9 mouse cellular contexts compared by ENCODE assay signal in genomic region chr16:18052731-18053202, GRCm38 (mm10). TPM values are rescaled to one million over a fixed set of nuclear protein-coding genes. Genes with fewer than 3 reads are reported as not detected.
A peak's percentile ranks its signal among the peaks of the same experiment; 100 is the strongest.
DNase-seq lines count a peak whose midpoint lies in the region; ATAC-seq and TF ChIP-seq lines count a peak whose summit lies in the region.
"Had no signal": no experiment of that assay in that cellular context is flagged by ENCODE, and none has a peak within 500 bp of the region (broad histone marks: within the 10 kb centered on the region; RNA-seq: fewer than 3 reads in every experiment).

Gene Dgcr6, plus strand, starts transcription at chr16:18052860.

- 12% methylated on average over 11 of the region's 11 CpGs for WGBS in heart, embryonic 12.5 days
- WGBS in kidney, embryonic 16.5 days: 6% methylated on average over 11 of the region's 11 CpGs
- 14% methylated on average over 11 of the region's 11 CpGs for WGBS in stomach, embryonic 14.5 days

- no peak within 1 kb of the TSS for H3K9ac ChIP-seq in heart, embryonic 12.5 days
- H3K9ac ChIP-seq in kidney, embryonic 16.5 days (replicated peaks; ENCODE audit: low read length): peak within 1 kb of the TSS; percentile 49; the same call in 1 of the 2 replicates
- no peak within 1 kb of the TSS for H3K9ac ChIP-seq in stomach, embryonic 14.5 days (replicated peaks; ENCODE audit: low read depth, low read length)

- peak; percentile 46; the same call in 1 of the 2 replicates for ATAC-seq in heart, embryonic 12.5 days (ENCODE audit: insufficient number of reproducible peaks, low FRiP score)
- ATAC-seq in kidney, embryonic 16.5 days (ENCODE audit: low FRiP score, low TSS enrichment): peak; percentile 90
- ATAC-seq in stomach, embryonic 14.5 days (ENCODE audit: insufficient number of reproducible peaks, insufficient read depth, low FRiP score, low read depth): 0 out of 2 replicates have a peak, but pooled peaks have one; percentile 69

- TF ChIP-seq CTCF in brain, embryonic 14.5 days (IDR thresholded peaks at IDR 0.05; ENCODE audit: borderline replicate concordance, extremely low read depth, insufficient read depth, insufficient read length): peak; percentile 97

- peaks cover 11% of the 10 kb centered on the region for H3K4me1 ChIP-seq in heart, embryonic 12.5 days (replicated peaks)
- H3K4me1 ChIP-seq in kidney, embryonic 16.5 days (ENCODE audit: insufficient read depth, low read length): peaks cover 9% of the 10 kb centered on the region; the same call in 1 of the 2 replicates
- H3K4me1 ChIP-seq in stomach, embryonic 14.5 days (ENCODE audit: control insufficient read depth, insufficient read depth, low read length): no peaks in the 10 kb centered on the region

- H3K4me3 ChIP-seq in heart, embryonic 12.5 days: no peak within 1 kb of the TSS
- 0 out of 2 replicates have a peak within 1 kb of the TSS, but pooled peaks have one; percentile 14 for H3K4me3 ChIP-seq in kidney, embryonic 16.5 days (ENCODE audit: low read length)
- H3K4me3 ChIP-seq in myocyte: no peak within 1 kb of the TSS
- no peak within 1 kb of the TSS for H3K4me3 ChIP-seq in stomach, embryonic 14.5 days (ENCODE audit: low read depth, low read length)
- H3K4me3 ChIP-seq: erythroblast, embryonic 14.5 days had no signal

- H3K27me3 ChIP-seq in heart, embryonic 12.5 days (replicated peaks): peaks cover 13% of the 10 kb centered on the region; the same call in 1 of the 2 replicates
- no peaks in the 10 kb centered on the region for H3K27me3 ChIP-seq in kidney, embryonic 16.5 days (ENCODE audit: insufficient read depth, low read length)
- H3K27me3 ChIP-seq in myocyte (ENCODE audit: control insufficient read depth, insufficient read depth, insufficient read length): peaks cover 26% of the 10 kb centered on the region
- no peaks in the 10 kb centered on the region for H3K27me3 ChIP-seq in stomach, embryonic 14.5 days (ENCODE audit: control insufficient read depth, insufficient read depth, low read length)

- DNase-seq in CD4-positive, CD25-positive, alpha-beta regulatory T cell, adult 2 months (ENCODE audit: low read depth, low spot score): peak; percentile 77
- DNase-seq in brain, embryonic 14.5 days (ENCODE audit: low read depth): peak; percentile 90
- DNase-seq in fibroblast of lung, adult 2 months (ENCODE audit: low read depth): peak; percentile 44
- DNase-seq in liver: peak; percentile 76

- TF ChIP-seq POLR2A in brain, embryonic 14.5 days (IDR thresholded peaks at IDR 0.05; ENCODE audit: borderline replicate concordance, extremely low read depth, insufficient read depth, insufficient read length, poor library complexity, severe bottlenecking): no peak
- TF ChIP-seq POLR2A in myocyte (IDR thresholded peaks at IDR 0.05; ENCODE audit: insufficient read length, low read depth): no peak

- H3K79me2 ChIP-seq in myocyte (ENCODE audit: control insufficient read depth, insufficient read depth): no peaks in the 10 kb centered on the region

- no peak within 1 kb of the TSS for H3K4me2 ChIP-seq in heart, embryonic 12.5 days
- H3K4me2 ChIP-seq in kidney, embryonic 16.5 days (replicated peaks; ENCODE audit: low read depth, low read length): 0 out of 2 replicates have a peak within 1 kb of the TSS, but pooled peaks have one; percentile 16
- no peak within 1 kb of the TSS for H3K4me2 ChIP-seq in myocyte (ENCODE audit: low read depth)
- H3K4me2 ChIP-seq in stomach, embryonic 14.5 days (replicated peaks; ENCODE audit: low read depth, low read length): no peak within 1 kb of the TSS

- H3K36me3 ChIP-seq in heart, embryonic 12.5 days: no peaks in the 10 kb centered on the region
- no peaks in the 10 kb centered on the region for H3K36me3 ChIP-seq in kidney, embryonic 16.5 days (ENCODE audit: insufficient read depth, low read length)
- H3K36me3 ChIP-seq in myocyte (ENCODE audit: control insufficient read depth, insufficient read depth): no peaks in the 10 kb centered on the region
- no peaks in the 10 kb centered on the region for H3K36me3 ChIP-seq in stomach, embryonic 14.5 days (ENCODE audit: control insufficient read depth, insufficient read depth, low read length)

- no peak within 1 kb of the TSS for H3K27ac ChIP-seq in heart, embryonic 12.5 days (ENCODE audit: poor library complexity, severe bottlenecking)
- H3K27ac ChIP-seq in kidney, embryonic 16.5 days (ENCODE audit: low read length): no peak within 1 kb of the TSS
- H3K27ac ChIP-seq in stomach, embryonic 14.5 days (ENCODE audit: low read length): no peak within 1 kb of the TSS

- no peak within 1 kb of the TSS for H3ac ChIP-seq in myocyte (ENCODE audit: control insufficient read depth, insufficient read length)

- no peaks in the 10 kb centered on the region for H3K9me3 ChIP-seq in heart, embryonic 12.5 days (replicated peaks)
- H3K9me3 ChIP-seq in kidney, embryonic 16.5 days (ENCODE audit: low read length): no peaks in the 10 kb centered on the region
- no peaks in the 10 kb centered on the region for H3K9me3 ChIP-seq in stomach, embryonic 14.5 days (ENCODE audit: control insufficient read depth, low read depth, low read length)

TF ChIP-seq in myocyte, 11 proteins besides CTCF, POLR2A, EP300 and RAD21:
- TF ChIP-seq MAX (IDR thresholded peaks at IDR 0.05; ENCODE audit: low read depth) (no peak), E2F4 (IDR thresholded peaks at IDR 0.05; ENCODE audit: insufficient read depth) (no peak), SRF (IDR thresholded peaks at IDR 0.05; ENCODE audit: control insufficient read depth, insufficient read length, low read depth) (no peak), TCF12 (IDR thresholded peaks at IDR 0.05; ENCODE audit: insufficient read depth, poor library complexity, severe bottlenecking) (no peak), MYOD1 (IDR thresholded peaks at IDR 0.05; ENCODE audit: control insufficient read depth in 1 of 3, insufficient read length in 2 of 3, low read depth in 2 of 3) (no peak), USF1 (IDR thresholded peaks at IDR 0.05; ENCODE audit: low read depth) (no peak), POLR2AphosphoS2 (IDR thresholded peaks at IDR 0.05; ENCODE audit: insufficient read length, low read depth) (no peak)
TF ChIP-seq in myocyte: peak in this region for 0.

RNA-seq across cellular contexts. Expression of gene Dgcr6, which starts in this region (rescaled TPM):
- polyA plus RNA-seq in brain, embryonic 14.5 days (2012; rRNA removed): 110 and 137 TPM in 2 replicates
- polyA plus RNA-seq in heart, embryonic 12.5 days (2016; fragmentation: Nextera tagmentation; extraction: Ambion mirVana): 56.7 and 59.2 TPM in 2 replicates
- 103 and 104 TPM in 2 replicates for polyA plus RNA-seq in kidney, embryonic 16.5 days (2015; fragmentation: Nextera tagmentation; extraction: Ambion mirVana)
- polyA plus RNA-seq in myocyte (2012; fragmentation: generic; extraction: Trizol): 67.2 TPM
- 81.1 and 94.1 TPM in 2 replicates for polyA plus RNA-seq in stomach, embryonic 14.5 days (2014; fragmentation: Nextera tagmentation; extraction: Ambion mirVana)
